Mouse (Mus musculus): Measurements from ENCODE around the gene Il4i1. TPM values are rescaled to one million over a fixed set of nuclear protein-coding genes. Genes with fewer than 3 reads are reported as not detected.
A peak's percentile ranks its signal among the peaks of the same experiment; 100 is the strongest.
"Not testable (repeated sequence)": the region's sequence is repeated elsewhere in the genome, so short reads cannot be mapped to it uniquely, and the experiment has no call there.

Gene Il4i1
- total RNA-seq, 1 experiment from 2014 or later = 2.8 TPM

- no peak for DNase-seq
Measured at GRCm38 (mm10) chr7:44864595-44865542, 48.7 kb downstream of the Il4i1 start.

- DNase-seq = peak; percentile 73
Measured at GRCm38 (mm10) chr7:44866276-44867009, 50.3 kb downstream of the Il4i1 start.

GRCm38 (mm10) chr7:44867010-44867702, 51.0 kb downstream of the Il4i1 start:
- no peak for DNase-seq

DNA sequence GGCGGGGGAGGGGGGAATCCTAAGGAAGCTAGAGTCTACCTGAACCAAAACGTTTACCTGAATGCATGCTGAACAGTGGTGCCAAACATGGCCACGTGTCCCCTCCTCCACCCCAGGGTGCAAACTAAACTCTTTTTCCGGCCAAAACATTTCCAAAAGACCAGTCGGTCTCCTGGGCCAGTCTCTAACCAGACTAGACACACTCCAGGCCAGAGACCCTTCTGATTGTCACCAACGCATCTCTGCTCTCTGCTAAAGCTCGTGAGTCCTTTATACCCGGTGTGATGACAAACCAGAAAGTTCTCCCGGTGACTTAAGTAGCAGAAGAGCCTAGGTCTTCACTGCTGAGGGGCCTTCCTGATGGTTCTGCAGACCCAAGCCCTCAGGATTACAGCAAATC, 51.6 kb downstream of the Il4i1 start:
- no peak for DNase-seq

DNA sequence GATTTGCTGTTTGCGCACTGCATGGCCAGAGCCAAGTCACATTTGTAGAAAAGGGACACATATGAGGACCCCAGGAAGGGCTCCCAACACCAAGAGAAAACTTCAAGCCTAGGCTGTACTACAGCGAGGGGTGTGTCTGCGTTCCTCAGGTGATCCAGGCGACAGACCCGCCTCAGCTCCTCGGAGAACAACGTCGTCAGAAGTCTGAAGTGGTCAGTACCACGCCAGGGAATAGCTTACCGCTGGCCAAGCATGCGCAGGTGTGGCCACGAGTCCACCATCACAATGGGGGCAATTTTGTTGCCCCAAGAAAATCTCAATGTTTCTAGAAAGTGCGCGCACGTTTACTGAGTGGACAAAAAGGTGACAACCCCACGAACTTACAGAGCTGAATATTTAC, 52.3 kb downstream of the Il4i1 start:
- no peak for DNase-seq

DNA sequence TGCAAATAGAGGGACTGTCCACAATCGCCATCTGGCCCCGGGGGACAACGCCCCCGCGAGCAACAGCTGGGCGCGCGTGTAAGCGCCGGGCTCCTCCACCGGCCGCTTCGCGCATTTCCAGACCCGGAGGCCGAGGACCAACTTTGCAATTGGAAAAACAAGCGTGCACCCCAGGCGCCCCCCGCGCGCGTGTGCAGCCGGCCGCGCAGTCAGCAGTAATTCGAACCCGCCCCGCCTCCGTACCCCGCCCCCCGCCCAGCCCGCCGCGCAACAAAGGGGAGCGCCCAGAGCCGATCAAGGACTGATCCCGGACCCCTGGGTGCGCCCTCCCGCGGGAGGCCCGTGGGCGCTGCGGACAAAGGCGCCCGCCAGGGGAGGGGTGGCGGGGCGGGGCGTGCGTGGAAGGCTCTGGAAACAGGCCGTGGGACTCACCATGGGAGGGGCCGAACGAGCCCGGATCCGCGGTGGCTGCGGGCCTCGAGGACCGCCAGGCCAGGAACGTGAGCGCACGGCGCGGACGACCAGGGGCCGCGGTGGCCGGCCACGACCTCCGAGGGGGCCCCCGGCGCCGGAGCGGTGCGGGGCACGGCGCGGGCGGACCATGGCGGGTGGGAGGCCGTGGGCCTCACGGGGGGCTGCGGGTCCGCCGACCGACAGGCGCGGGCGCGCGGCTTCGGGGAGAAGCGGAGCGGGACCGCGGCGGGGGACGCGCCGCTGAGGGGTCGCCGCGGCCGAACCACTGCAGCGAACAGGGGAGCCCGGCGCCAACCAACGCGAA, 52.9 kb downstream of the Il4i1 start:
- peak; percentile 77 for DNase-seq

DNA sequence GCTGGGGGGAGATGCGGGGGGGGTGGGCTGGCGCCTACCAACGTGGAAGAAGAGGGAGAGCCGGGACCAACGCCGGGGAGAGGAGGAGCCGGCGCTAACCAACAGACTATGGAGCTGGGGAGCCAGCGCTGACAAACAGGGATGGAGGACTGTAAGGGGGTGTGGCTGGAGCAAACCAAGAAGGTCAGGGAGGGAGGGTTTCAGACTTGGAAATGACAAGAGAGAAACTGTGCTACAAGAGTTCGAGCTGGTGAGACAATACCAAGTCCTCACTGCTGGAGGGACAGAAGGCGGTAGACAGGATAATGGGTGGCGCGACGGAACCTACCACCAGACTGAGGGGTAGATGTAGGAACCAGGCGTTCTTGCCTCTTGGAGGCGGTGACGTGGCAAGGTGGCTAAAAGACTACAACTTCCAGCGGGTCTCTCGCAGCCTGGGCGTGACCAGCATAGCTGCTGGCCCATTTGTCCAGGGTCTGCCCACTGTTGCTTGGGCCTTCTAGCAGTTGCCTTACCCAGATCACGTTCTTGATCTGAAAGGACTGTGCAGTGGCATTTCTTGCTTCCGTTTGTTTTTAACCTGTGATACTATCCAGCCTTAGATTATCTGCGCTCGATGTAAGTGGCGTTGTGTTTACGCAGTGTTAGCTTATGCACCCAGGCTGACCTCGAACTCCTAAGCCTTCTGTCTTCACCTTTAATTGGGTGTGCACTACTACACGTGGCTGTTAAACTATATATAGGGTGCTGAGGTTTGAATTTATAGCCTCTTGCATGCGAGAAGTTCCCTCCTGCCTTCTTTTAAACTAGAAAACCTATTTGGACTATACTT, 53.7 kb downstream of the Il4i1 start, which contains the start of gene Ptov1:
TSS of gene Ptov1 (minus strand) at position 92 of the 832 bp plus-strand sequence.
- peak; percentile 88 for DNase-seq

DNA sequence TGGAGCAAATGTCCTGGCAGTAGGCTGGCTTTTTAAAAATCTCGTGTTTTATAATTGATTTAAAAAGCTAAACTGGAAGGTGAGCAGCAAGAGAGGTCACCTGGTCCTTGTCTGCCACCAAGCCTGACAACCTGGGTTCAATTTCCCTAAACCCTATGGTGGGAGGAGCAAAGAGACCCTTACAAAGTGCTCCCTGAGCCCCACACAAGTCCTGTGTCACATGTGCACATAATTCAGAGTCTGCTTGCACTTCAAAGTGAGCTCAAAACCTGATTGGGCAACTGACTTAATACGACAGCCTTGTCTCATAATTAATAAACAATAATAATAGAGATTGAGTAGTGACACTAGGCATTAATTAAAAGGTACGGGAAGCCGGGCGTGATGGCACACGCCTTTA, 54.4 kb downstream of the Il4i1 start:
- DNase-seq = no peak

GRCm38 (mm10) chr7:44871181-44871580, 55.0 kb downstream of the Il4i1 start:
- DNase-seq = no peak

DNA sequence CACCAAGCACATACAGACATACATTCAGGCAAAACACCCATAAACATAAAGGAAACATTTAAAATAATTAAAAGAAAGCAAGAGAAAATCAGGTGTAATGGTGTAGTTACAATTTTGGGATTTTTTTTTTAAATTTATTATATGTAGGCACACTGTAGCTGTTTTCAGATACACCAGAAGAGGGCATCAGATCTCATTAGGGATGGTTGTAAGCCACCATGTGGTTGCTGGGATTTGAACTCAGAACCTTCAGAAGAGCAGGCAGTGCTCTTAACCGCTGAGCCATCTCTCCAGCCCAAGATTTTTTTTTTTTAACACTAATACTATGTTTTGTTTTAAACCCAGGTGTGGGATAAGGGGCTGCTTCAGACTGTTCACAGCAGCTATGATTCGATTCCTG, 55.6 kb downstream of the Il4i1 start:
- not testable (repeated sequence) for DNase-seq

GRCm38 (mm10) chr7:44877833-44878232, 61.6 kb downstream of the Il4i1 start:
- no peak for DNase-seq

DNA sequence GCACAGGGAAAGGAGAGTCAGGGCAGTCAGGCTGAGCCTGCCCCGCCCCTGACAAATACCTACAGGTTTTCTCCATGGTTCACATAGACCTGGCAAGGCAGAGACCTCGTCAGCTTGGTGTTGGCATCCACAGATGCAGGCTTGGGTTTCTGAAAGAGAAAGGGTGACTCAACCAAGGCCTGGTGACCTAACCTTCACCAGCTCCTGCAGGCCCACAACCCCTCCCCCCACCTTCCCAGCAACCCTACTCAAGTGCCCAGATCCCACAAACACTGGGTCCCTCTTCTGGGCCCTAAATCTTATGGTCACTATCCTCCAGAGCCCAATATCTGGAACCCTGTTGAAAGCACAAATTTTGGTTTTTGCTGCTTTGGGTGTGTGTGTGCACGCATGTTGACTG, 66.8 kb downstream of the Il4i1 start:
- peak; percentile 62 for DNase-seq

- no peak for DNase-seq
Measured at GRCm38 (mm10) chr7:44884637-44885036, 68.5 kb downstream of the Il4i1 start.

GRCm38 (mm10) chr7:44886964-44887363, 70.8 kb downstream of the Il4i1 start:
- no peak for DNase-seq

GRCm38 (mm10) chr7:44888256-44889105, 72.3 kb downstream of the Il4i1 start:
- DNase-seq = no peak

DNA sequence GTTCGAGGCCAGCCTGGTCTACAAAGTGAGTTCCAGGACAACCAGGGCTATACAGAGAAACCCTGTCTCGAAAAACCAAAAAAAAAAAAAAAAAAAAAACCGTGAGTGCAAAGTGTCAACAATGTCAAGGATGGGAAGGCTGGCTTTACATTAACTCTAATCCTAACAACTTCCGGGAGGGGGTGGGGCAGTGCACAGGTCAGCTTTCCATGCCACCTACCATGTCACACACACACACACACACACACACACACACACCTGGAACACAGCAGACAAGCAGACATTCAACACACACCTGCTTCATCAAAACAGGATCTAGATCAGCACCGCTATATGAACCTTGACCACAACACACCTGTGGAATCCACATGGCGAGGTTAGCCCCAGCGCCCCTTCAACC, 74.0 kb downstream of the Il4i1 start:
- DNase-seq = no peak
